Mouse (Mus musculus) heart, embryonic 10.5 days (tissue): ENCODE measurements at regions not wholly inside any gene's neighbourhood (a gene's known extent, or its start where the extent isn't known, plus 50 kb on each side); places are given as distances from the start of the nearest gene placed in this dataset.

Source experiments
- DNase-seq: peaks from one replicate; pipeline ENCODE4 v3.0.0-alpha.2; 2017; ENCODE audit warnings: low spot score
- H3K27ac ChIP-seq: fragments of 300-500 bp; sonication (generic); 2 replicates; pipeline ENCODE4 v1.5.1; 2016; ENCODE audit warnings: mild to moderate bottlenecking
- H3K27me3 ChIP-seq: fragments of 300-500 bp; sonication (generic); 2 replicates; pipeline ENCODE4 v1.6.1; 2016; ENCODE audit warnings: mild to moderate bottlenecking; ENCODE audit not compliant: poor library complexity, insufficient read depth, severe bottlenecking
- H3K36me3 ChIP-seq: fragments of 300-500 bp; sonication (generic); 2 replicates; pipeline ENCODE4 v1.6.1; 2016; ENCODE audit warnings: mild to moderate bottlenecking, moderate library complexity
- H3K4me1 ChIP-seq: fragments of 300-500 bp; sonication (generic); 2 replicates; pipeline ENCODE4 v1.6.1; 2016; ENCODE audit warnings: mild to moderate bottlenecking
- H3K4me3 ChIP-seq: fragments of 300-500 bp; sonication (generic); 2 replicates; pipeline ENCODE4 v1.5.1; 2016; ENCODE audit warnings: mild to moderate bottlenecking, moderate library complexity
- H3K9me3 ChIP-seq: fragments of 300-500 bp; sonication (generic); 2 replicates; pipeline ENCODE4 v1.6.1; 2016; ENCODE audit warnings: mild to moderate bottlenecking, moderate library complexity
- WGBS: fragments of 180-500 bp; shearing (Covaris S2); methylation state at CpG from one replicate; pipeline ENCODE4 v1.1.7; 2016; 5-methylcytosine and 5-hydroxymethylcytosine counted together

- Histone ChIP-seq H3K27ac (no peak overlapping the region), H3K4me1 (peaks cover 5% of the 10 kb centered on the region), H3K4me3 (no peak overlapping the region), H3K9me3 (no peaks in the 10 kb centered on the region), H3K36me3 (no peaks in the 10 kb centered on the region), H3K27me3 (no peaks in the 10 kb centered on the region)
- WGBS = 77% methylated on average over 12 of the region's 12 CpGs
- DNase-seq = no peak
Observed at GRCm38 (mm10) chr13:59393231-59393938, 191.6 kb downstream of the Agtpbp1 start.

- Histone ChIP-seq H3K4me1 (peaks cover 5% of the 10 kb centered on the region), H3K9me3 (no peaks in the 10 kb centered on the region), H3K36me3 (no peaks in the 10 kb centered on the region), H3K27ac (no peak overlapping the region), H3K27me3 (no peaks in the 10 kb centered on the region), H3K4me3 (no peak overlapping the region)
- no peak for DNase-seq
- WGBS = 82% methylated on average over 4 of the region's 4 CpGs
Observed at GRCm38 (mm10) chr13:59392828-59393227, 192.2 kb downstream of the Agtpbp1 start.

GRCm38 (mm10) chr13:59387627-59388325 lies 197.3 kb downstream of the Agtpbp1 start:
- Histone ChIP-seq H3K4me1 (peaks cover 5% of the 10 kb centered on the region), H3K27me3 (no peaks in the 10 kb centered on the region), H3K27ac (no peak overlapping the region), H3K9me3 (no peaks in the 10 kb centered on the region), H3K4me3 (no peak overlapping the region), H3K36me3 (no peaks in the 10 kb centered on the region)
- DNase-seq = no peak
- WGBS = 84% methylated on average over 14 of the region's 14 CpGs

GRCm38 (mm10) chr13:59386935-59387540 lies 198.0 kb downstream of the Agtpbp1 start:
- DNase-seq = no peak
- Histone ChIP-seq H3K4me3 (no peak overlapping the region), H3K36me3 (no peaks in the 10 kb centered on the region), H3K27me3 (no peaks in the 10 kb centered on the region), H3K27ac (no peak overlapping the region), H3K9me3 (no peaks in the 10 kb centered on the region), H3K4me1 (peaks cover 4% of the 10 kb centered on the region)
- 74% methylated on average over 7 of the region's 7 CpGs for WGBS

- Histone ChIP-seq H3K4me3 (no peak overlapping the region), H3K9me3 (no peaks in the 10 kb centered on the region), H3K27ac (no peak overlapping the region), H3K27me3 (no peaks in the 10 kb centered on the region), H3K36me3 (no peaks in the 10 kb centered on the region), H3K4me1 (no peaks in the 10 kb centered on the region)
- WGBS = 70% methylated on average over 6 of the region's 6 CpGs
- DNase-seq = no peak
Observed at GRCm38 (mm10) chr13:59385824-59386223, 199.2 kb downstream of the Agtpbp1 start.

GRCm38 (mm10) chr13:59370141-59370816 lies 214.7 kb downstream of the Agtpbp1 start:
- H3K4me3 ChIP-seq = no peak overlapping the region
- H3K27me3 ChIP-seq = no peaks in the 10 kb centered on the region
- H3K36me3 ChIP-seq = no peaks in the 10 kb centered on the region
- WGBS = 72% methylated on average over 12 of the region's 12 CpGs
- H3K27ac ChIP-seq = no peak overlapping the region
- peaks cover 14% of the 10 kb centered on the region for H3K4me1 ChIP-seq
- DNase-seq = no peak
- no peaks in the 10 kb centered on the region for H3K9me3 ChIP-seq

GRCm38 (mm10) chr13:59368550-59369449 lies 216.2 kb downstream of the Agtpbp1 start:
- Histone ChIP-seq H3K9me3 (no peaks in the 10 kb centered on the region), H3K36me3 (no peaks in the 10 kb centered on the region), H3K27ac (no peak overlapping the region), H3K4me3 (no peak overlapping the region), H3K27me3 (no peaks in the 10 kb centered on the region), H3K4me1 (peaks cover 14% of the 10 kb centered on the region)
- 71% methylated on average over 13 of the region's 13 CpGs for WGBS
- no peak for DNase-seq

GRCm38 (mm10) chr13:59365460-59365859 lies 219.6 kb downstream of the Agtpbp1 start:
- H3K36me3 ChIP-seq = no peaks in the 10 kb centered on the region
- no peak overlapping the region for H3K4me3 ChIP-seq
- H3K27me3 ChIP-seq = no peaks in the 10 kb centered on the region
- H3K27ac ChIP-seq = no peak overlapping the region
- DNase-seq = peak; percentile 81
- peaks cover 11% of the 10 kb centered on the region for H3K4me1 ChIP-seq
- 42% methylated on average over 5 of the region's 5 CpGs for WGBS
- no peaks in the 10 kb centered on the region for H3K9me3 ChIP-seq

GRCm38 (mm10) chr13:59363428-59363827 lies 221.6 kb downstream of the Agtpbp1 start:
- Histone ChIP-seq H3K4me3 (no peak overlapping the region), H3K36me3 (no peaks in the 10 kb centered on the region), H3K9me3 (no peaks in the 10 kb centered on the region), H3K27ac (no peak overlapping the region), H3K27me3 (no peaks in the 10 kb centered on the region), H3K4me1 (peaks cover 2% of the 10 kb centered on the region; the same call in 1 of the 2 replicates)
- WGBS = 71% methylated on average over 10 of the region's 10 CpGs
- no peak for DNase-seq

- DNase-seq = no peak
- H3K36me3 ChIP-seq = no peaks in the 10 kb centered on the region
- 0 out of 2 replicates have a peak, but pooled peaks cover 6% of the 10 kb centered on the region for H3K27me3 ChIP-seq
- no peak overlapping the region for H3K27ac ChIP-seq
- no peak overlapping the region for H3K4me3 ChIP-seq
- H3K9me3 ChIP-seq = no peaks in the 10 kb centered on the region
- no peaks in the 10 kb centered on the region for H3K4me1 ChIP-seq
- WGBS = 79% methylated on average over 7 of the region's 7 CpGs
Observed at GRCm38 (mm10) chr13:59361323-59361722, 223.7 kb downstream of the Agtpbp1 start.

- Histone ChIP-seq H3K4me1 (no peaks in the 10 kb centered on the region), H3K9me3 (no peaks in the 10 kb centered on the region), H3K27ac (no peak overlapping the region), H3K36me3 (no peaks in the 10 kb centered on the region), H3K27me3 (0 out of 2 replicates have a peak, but pooled peaks cover 6% of the 10 kb centered on the region), H3K4me3 (no peak overlapping the region)
- 85% methylated on average over 3 of the region's 3 CpGs for WGBS
- DNase-seq = no peak
Observed at GRCm38 (mm10) chr13:59360026-59360425, 225.0 kb downstream of the Agtpbp1 start.

GRCm38 (mm10) chr13:59358421-59358820 lies 226.6 kb downstream of the Agtpbp1 start:
- Histone ChIP-seq H3K9me3 (no peaks in the 10 kb centered on the region), H3K4me3 (no peak overlapping the region), H3K4me1 (no peaks in the 10 kb centered on the region), H3K36me3 (no peaks in the 10 kb centered on the region), H3K27ac (no peak overlapping the region), H3K27me3 (0 out of 2 replicates have a peak, but pooled peaks cover 6% of the 10 kb centered on the region)
- no peak for DNase-seq
- 76% methylated on average over 3 of the region's 3 CpGs for WGBS
